Mouse (Mus musculus): ENCODE data around the gene Bcl2l14. TPM values are rescaled to one million over a fixed set of nuclear protein-coding genes. Genes with fewer than 3 reads are reported as not detected.

The Bcl2l14 gene
- polyA plus RNA-seq, 1 experiment: not detected

- DNase-seq (ENCODE audit: extremely low spot score in 1 of 2, low spot score in 1 of 2): no peak
These were observed 45.6 kb downstream of the Bcl2l14 start for GRCm38 (mm10) chr6:134441716-134442115.

GRCm38 (mm10) chr6:134442219-134442618 is 46.1 kb downstream of the Bcl2l14 start:
- no peak for DNase-seq (ENCODE audit: extremely low spot score in 1 of 2, low spot score in 1 of 2)

- DNase-seq (ENCODE audit: extremely low spot score in 1 of 2, low spot score in 1 of 2): no peak
These were observed 47.2 kb downstream of the Bcl2l14 start for GRCm38 (mm10) chr6:134443198-134443904.

GRCm38 (mm10) chr6:134443925-134444324 is 47.8 kb downstream of the Bcl2l14 start:
- DNase-seq (ENCODE audit: extremely low spot score in 1 of 2, low spot score in 1 of 2): no peak

- no peak for DNase-seq (ENCODE audit: extremely low spot score in 1 of 2, low spot score in 1 of 2)
These were observed 52.3 kb downstream of the Bcl2l14 start for GRCm38 (mm10) chr6:134448451-134448850.

GRCm38 (mm10) chr6:134449958-134450357 is 53.8 kb downstream of the Bcl2l14 start:
- peak in 1 of 2 experiments; percentile 52 for DNase-seq (ENCODE audit: extremely low spot score in 1 of 2, low spot score in 1 of 2)

- peak in 1 of 2 experiments; percentile 59 for DNase-seq (ENCODE audit: extremely low spot score in 1 of 2, low spot score in 1 of 2)
These were observed 54.6 kb downstream of the Bcl2l14 start for GRCm38 (mm10) chr6:134450661-134451119.

- peak in 1 of 2 experiments; percentile 37 for DNase-seq (ENCODE audit: extremely low spot score in 1 of 2, low spot score in 1 of 2)
These were observed 58.0 kb downstream of the Bcl2l14 start for GRCm38 (mm10) chr6:134454093-134454492.

- no peak for DNase-seq (ENCODE audit: extremely low spot score in 1 of 2, low spot score in 1 of 2)
These were observed 62.3 kb downstream of the Bcl2l14 start for GRCm38 (mm10) chr6:134458376-134458775.

- DNase-seq (ENCODE audit: extremely low spot score in 1 of 2, low spot score in 1 of 2): no peak
These were observed 65.1 kb downstream of the Bcl2l14 start for GRCm38 (mm10) chr6:134461175-134461574.

GRCm38 (mm10) chr6:134466671-134467229 is 70.6 kb downstream of the Bcl2l14 start:
- DNase-seq (ENCODE audit: extremely low spot score in 1 of 2, low spot score in 1 of 2): no peak

GRCm38 (mm10) chr6:134469297-134469696 is 73.2 kb downstream of the Bcl2l14 start:
- no peak for DNase-seq (ENCODE audit: extremely low spot score in 1 of 2, low spot score in 1 of 2)

- peak in 1 of 2 experiments; percentile 49 for DNase-seq (ENCODE audit: extremely low spot score in 1 of 2, low spot score in 1 of 2)
These were observed 74.7 kb downstream of the Bcl2l14 start for GRCm38 (mm10) chr6:134470857-134471256.

GRCm38 (mm10) chr6:134473143-134473561 is 77.0 kb downstream of the Bcl2l14 start:
- no peak for DNase-seq (ENCODE audit: extremely low spot score in 1 of 2, low spot score in 1 of 2)

- DNase-seq (ENCODE audit: extremely low spot score in 1 of 2, low spot score in 1 of 2): no peak
These were observed 83.4 kb downstream of the Bcl2l14 start for GRCm38 (mm10) chr6:134479481-134479880.

GRCm38 (mm10) chr6:134486318-134486717 is 90.2 kb downstream of the Bcl2l14 start:
- no peak for DNase-seq (ENCODE audit: extremely low spot score in 1 of 2, low spot score in 1 of 2)

Other genes starting within 250 kb of the Bcl2l14 start
- gene Lrp6, start 170.6 kb downstream of the Bcl2l14 start, polyA plus RNA-seq (2012; rRNA removed): 26.7 and 26.8 TPM in 2 replicates
- gene Mansc1, start 236.2 kb downstream of the Bcl2l14 start, polyA plus RNA-seq (2012; rRNA removed): 7.6 and 9.2 TPM in 2 replicates
- 39.4 and 39.6 TPM in 2 replicates for gene Borcs5, start 243.2 kb downstream of the Bcl2l14 start, polyA plus RNA-seq (2012; rRNA removed)